Mouse (Mus musculus): ENCODE results near the gene Acer1. TPM values are rescaled to one million over a fixed set of nuclear protein-coding genes. Genes with fewer than 3 reads are reported as not detected.
"Not testable (repeated sequence)": the region's sequence is repeated elsewhere in the genome, so short reads cannot be mapped to it uniquely, and the experiment has no call there.

Acer1 gene
- total RNA-seq, 1 experiment from 2014 or later, result not detected

DNA sequence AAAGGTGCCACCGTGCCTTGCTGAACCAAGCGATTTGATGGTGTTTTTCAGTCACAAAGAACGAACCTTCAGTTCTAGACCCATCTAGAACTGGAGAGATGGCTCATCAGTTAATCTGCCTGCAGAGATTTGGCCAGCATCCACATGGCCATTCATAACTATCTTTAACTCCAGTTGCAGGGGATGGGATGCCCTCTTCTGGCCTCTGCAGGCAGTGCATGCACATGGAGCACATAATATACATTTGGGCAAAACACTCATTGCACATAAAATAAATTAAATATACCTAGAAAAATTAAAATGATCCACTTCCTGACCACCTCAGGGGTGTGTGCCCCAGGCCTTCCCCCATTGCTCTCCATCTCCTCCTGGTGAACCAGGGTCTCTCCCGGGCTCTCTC is 20.0 kb downstream of the Acer1 start:
- no peak for ATAC-seq (replicated peaks; ENCODE audit: insufficient number of reproducible peaks, low FRiP score, low TSS enrichment, poor library complexity, severe bottlenecking)

DNA sequence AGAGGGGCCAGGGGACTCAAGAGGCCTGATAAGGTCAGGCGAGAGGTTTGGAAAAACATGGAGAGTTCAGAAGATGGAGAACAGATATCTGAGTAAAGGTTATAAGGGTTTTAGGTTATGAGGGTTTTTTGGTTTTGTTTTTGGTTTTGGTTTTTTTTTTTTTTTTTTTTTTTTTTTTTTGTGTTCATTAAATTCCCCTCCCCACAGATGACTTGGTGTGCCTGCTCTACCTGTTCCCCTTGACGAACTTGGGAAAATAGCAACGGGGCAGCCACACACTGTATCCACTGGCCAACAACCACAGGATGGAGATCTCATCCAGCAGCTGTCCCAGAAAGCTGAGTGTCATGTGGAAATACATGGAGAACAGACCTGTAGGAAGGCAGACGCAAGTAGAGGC is 23.3 kb downstream of the Acer1 start:
- ATAC-seq (replicated peaks; ENCODE audit: insufficient number of reproducible peaks, low FRiP score, low TSS enrichment, poor library complexity, severe bottlenecking), result no peak

DNA sequence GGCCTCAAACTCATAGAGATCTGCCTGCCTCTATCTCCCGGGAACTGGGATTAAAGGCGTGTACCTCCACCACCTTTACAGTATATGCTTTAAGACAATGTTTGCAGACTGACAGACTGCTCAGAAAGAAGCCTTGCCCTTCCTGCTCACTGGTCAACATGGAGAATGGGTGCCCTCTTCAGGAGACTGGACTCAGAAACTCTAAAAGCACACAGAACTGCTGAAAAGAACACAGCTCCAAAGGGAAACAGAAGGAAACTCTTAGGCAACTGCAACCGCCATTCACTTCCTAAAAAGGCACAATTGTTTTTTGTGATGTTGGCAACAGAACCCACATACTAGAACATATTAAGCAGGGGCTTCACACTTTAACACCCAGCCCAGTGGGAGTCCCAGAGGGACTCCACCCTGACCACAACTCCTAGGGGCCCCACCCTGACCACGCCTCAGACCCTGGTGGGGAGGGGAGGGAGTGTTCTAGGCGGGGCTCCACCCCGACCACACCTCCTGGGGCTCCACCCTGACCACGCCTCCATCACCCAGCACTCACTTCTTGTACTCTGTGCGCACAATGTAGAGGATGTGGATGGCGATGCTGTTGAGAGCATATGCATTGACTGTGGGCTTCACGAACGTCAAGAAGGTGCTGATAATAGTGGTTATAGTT is 24.0 kb downstream of the Acer1 start:
- peak; percentile 85 for ATAC-seq (replicated peaks; ENCODE audit: insufficient number of reproducible peaks, low FRiP score, low TSS enrichment, poor library complexity, severe bottlenecking)

DNA sequence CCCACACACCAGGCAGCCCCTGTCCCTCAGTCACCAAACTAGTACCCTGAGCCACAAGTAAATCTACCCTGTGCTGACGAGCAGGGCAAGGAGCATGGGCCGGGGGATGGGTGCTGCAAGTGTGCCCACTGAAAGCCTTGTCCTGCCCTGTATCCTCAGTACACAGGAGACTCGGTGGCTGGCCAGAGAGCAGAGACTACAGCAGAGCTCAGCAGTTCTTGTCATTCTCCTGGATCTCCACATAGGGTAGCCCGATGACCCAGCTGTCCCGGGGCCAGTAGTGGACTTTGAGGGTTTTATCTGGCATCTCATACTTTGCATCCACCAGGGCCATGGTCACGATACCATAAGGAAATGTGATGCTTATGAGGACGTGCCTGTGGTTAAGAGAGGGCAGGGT is 27.1 kb downstream of the Acer1 start:
- no peak for ATAC-seq (replicated peaks; ENCODE audit: insufficient number of reproducible peaks, low FRiP score, low TSS enrichment, poor library complexity, severe bottlenecking)

DNA sequence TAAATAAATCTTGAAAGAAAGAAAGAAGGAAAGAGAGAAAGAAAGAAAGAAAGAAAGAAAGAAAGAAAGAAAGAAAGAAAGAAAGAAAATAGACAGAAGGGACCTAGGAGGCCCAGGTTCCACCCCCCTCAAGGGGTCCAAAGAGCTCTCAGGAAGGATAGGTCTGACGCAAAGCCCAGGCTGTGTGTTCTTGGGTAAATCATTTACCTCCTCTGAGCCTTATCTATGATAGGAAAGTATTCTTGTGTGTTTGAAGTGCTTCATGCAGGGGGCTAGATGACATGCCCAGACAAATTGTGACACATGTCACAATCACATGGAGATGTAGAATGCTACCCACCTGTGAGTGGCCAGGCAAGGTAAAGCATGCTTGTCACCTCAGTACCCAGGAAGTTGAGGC is 29.3 kb downstream of the Acer1 start:
- ATAC-seq (replicated peaks; ENCODE audit: insufficient number of reproducible peaks, low FRiP score, low TSS enrichment, poor library complexity, severe bottlenecking), result no peak

DNA sequence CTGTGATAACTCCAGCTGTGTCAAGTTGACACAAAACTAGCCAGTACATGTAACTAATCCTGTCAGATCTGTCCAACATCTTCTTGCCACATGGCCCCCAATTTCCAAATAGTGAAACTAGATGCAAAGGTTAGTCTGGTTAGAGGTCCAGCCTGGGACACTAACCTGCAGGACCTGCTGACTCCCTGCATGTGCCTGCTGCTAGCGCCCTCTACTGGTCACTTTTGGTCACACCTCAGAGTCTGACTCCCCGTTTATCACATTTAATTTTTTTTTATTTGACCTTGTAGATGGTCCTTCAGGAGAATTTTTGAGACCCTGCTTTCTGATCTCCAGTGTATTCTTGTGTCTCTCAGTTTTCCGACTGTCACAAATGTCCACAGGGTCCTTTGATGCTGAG is 31.0 kb downstream of the Acer1 start:
- peak; percentile 81 for ATAC-seq (replicated peaks; ENCODE audit: insufficient number of reproducible peaks, low FRiP score, low TSS enrichment, poor library complexity, severe bottlenecking)

DNA sequence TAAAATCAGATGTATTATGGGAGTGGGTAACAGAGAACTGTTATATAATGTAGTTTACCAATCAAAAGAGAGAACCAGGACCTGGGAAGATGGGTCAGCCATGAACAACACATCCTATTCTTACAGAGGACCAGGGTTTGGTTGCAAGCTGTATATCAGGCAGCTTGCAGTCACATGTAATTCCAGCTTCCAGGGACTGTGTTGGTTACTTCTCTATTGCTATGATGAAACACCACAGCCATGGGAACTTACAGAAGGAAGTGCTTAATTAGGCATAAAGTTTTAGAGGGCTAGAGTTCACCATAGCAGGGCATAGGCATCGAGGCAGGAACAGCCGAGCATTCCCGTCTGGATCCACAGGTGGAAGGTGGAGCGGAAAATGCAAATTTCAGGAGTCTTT is 43.2 kb downstream of the Acer1 start:
- peak; percentile 62 for ATAC-seq (replicated peaks; ENCODE audit: insufficient number of reproducible peaks, low FRiP score, low TSS enrichment, poor library complexity, severe bottlenecking)

DNA sequence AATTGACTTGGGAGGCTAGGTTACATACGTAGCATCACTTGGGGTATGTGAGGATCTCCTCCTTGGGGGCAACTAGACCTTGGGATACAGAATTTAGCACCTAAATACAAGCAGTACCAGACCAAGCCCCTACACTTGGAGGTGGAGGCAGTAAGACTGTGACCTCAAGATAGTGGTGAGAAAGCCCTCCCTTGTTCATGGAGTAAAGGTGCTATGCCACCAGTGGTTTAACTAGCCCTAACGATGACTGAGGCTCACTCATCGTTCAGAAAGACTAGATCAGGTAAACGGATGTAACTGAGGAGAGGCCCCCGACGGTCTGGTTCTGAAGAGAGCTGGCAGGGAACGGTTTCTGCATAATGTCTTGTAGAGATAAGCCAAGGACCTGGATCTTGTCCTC is 45.2 kb downstream of the Acer1 start:
- no peak for ATAC-seq (replicated peaks; ENCODE audit: insufficient number of reproducible peaks, low FRiP score, low TSS enrichment, poor library complexity, severe bottlenecking)

DNA sequence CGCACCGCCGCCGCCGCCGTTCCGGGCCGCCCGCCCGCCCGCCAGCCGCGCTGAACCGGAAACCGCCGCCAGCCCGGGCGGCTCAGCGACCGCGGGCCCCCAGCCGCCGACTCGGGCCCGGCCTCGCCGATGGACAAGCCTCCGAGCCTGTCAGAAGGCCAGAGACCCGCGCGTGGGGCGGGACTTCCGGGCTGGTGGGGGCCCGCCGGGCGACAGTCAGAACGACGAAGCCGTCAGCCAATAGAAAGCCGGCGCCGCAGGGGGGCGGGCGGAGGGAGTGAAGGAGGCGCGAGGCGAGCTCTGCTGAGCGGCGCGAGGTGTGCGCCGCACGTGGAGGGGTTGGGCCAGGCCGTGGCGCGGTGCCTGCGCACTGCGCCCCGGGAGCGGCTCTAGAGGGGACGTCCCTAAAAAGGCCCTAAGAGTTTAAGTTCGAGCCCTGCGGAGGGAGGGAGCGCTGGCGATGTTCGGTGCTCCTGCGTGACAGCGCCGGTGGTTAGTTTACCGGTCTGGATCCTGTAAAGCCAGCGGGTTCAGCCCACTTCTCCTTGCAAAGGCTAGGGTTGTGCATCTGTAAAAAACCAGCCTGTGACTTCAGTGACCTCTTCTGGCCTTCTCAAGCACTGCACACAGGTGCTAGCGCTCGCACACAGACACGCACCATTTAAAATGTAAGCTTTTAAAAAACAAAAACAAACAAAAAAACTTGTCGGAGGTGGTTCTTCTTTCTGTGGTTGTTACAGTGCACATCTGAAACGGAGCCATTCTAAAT is 46.4 kb downstream of the Acer1 start, which contains the start of gene Mllt1:
Mllt1 (minus strand) TSS at position 53 of the 769 bp plus-strand sequence.
- ATAC-seq (replicated peaks; ENCODE audit: insufficient number of reproducible peaks, low FRiP score, low TSS enrichment, poor library complexity, severe bottlenecking), result peak; percentile 84

DNA sequence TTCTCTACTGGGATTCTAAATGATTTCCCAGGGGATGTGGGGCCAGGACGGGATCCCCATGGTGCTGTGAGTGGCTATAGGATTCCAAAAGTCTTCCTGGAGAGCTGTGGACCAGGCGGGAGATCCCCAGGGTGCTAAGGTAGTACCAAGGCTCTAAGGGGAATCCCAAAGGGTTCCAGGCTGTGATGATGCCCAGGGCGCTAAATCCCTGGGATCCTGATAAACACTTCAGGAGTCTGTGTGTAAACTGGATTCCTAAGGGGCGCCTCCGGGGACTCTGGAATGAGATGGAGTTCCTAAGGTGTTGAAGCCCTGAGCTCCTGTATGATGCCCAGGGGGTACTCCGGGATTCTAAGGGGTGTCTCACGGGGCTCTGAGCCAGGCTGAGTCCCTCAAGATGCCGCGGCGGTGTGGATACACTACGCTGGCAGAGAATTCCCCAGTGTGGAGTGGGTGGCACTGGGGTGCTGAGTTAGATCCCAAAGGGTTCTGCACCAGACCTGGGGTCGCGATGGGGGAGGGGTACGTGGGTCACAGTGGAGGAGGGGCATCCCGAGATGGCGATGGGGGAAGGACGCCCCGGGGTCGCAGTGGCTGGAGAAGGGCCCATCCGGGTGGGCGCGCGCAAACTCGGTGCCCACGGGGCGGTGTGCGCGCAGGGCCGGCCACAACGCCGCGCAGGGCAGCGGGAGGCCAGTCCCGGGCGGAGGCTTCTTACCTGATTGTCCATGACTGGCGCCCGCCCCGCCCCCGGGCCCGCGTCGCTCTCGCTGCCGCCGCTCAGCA is 47.2 kb downstream of the Acer1 start:
- no peak for ATAC-seq (replicated peaks; ENCODE audit: insufficient number of reproducible peaks, low FRiP score, low TSS enrichment, poor library complexity, severe bottlenecking)

DNA sequence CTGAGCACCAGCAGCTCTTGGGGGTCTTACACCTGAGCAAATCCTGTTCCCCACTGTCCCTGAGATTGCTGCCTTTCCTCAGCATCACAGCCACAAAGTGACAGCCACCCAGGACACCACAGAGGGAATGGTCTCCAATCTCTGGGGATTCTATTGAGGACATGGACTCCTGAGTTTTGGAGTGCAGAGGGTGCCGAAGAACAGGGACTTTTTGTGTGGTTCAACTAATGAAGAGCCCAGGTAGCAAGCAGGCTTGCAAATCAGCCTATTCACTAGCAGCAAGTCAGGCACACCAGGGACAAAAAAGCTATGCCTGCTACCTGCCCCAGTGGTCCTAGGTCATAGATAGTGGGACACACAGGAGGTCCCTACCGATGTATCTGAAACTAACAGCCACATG is 48.5 kb downstream of the Acer1 start:
- no peak for ATAC-seq (replicated peaks; ENCODE audit: insufficient number of reproducible peaks, low FRiP score, low TSS enrichment, poor library complexity, severe bottlenecking)

DNA sequence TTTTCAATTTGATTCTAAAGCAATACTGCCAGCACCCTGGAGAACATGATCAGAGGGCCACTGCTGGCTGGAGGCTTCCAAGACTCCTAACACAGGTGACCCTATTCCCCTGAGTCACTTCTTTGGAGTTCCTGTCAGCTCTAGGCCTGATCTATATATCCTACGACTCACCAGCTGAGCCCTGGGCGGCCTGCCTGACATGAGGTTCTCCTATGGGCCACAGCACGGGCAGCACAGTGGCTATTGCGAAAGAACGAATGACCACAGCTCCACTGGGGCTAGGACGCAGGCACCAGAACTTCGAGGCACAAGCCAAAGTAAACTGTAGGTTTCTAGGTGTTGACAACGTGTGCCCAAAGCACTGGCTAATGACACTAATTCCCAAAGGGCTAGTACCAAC is 51.9 kb downstream of the Acer1 start:
- no peak for ATAC-seq (replicated peaks; ENCODE audit: insufficient number of reproducible peaks, low FRiP score, low TSS enrichment, poor library complexity, severe bottlenecking)

DNA sequence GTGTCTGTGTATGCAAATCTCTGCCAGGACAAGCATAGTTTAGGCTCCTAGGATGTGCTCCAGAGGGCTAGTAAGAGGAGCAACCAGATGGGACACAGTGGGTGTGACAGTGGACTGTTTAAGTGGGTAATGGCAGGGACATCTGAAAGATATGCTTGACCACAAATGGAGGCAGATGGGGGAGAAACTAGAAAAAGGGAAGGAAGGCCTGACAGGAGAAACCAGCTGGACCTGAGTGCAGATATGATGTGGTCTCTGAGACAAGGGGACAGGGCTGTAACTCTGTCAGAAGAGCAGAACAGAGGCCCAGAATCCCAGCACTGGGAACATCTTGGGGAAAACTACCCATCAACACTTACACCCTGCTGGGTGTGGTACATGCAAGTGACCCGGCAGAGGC is 52.4 kb downstream of the Acer1 start:
- no peak for ATAC-seq (replicated peaks; ENCODE audit: insufficient number of reproducible peaks, low FRiP score, low TSS enrichment, poor library complexity, severe bottlenecking)

DNA sequence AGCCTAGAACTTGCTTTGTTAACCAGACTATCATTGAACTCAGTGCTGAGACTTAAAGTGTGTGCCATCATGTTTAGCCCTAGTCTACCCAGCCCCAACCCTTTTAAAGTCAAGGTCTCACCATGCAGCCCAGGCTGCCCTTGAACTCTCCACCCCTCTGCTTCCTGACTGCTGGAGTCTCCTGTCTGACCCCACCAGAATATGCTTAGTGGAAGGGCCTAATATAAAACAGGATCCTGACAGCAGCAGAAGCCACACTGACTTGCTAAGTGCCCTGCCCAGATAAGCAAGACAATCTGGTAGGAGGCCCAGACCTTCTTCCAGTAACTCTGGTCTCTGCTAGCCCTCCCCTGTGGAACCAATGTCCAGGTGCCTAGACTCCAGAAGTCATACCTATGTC is 52.8 kb downstream of the Acer1 start:
- ATAC-seq (replicated peaks; ENCODE audit: insufficient number of reproducible peaks, low FRiP score, low TSS enrichment, poor library complexity, severe bottlenecking), result no peak

DNA sequence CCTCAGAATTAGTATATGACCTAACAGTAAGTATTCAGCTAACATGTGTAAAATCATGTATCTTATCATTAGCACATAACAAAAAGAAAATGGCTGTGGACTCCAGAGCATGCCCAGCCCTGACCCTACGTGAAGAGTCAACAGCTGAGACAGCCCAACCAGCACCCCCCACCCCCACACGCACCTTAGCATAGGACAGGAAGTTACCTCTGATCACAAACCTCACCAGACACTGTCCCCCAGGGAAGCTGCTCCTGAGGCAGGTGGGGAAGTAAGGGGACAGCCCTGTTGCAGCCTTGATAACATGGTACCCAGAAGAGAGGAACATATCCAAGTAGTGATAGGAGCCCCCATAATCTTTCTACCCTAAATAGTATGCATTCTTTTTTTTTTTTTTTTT is 55.9 kb downstream of the Acer1 start:
- ATAC-seq (replicated peaks; ENCODE audit: insufficient number of reproducible peaks, low FRiP score, low TSS enrichment, poor library complexity, severe bottlenecking), result no peak

DNA sequence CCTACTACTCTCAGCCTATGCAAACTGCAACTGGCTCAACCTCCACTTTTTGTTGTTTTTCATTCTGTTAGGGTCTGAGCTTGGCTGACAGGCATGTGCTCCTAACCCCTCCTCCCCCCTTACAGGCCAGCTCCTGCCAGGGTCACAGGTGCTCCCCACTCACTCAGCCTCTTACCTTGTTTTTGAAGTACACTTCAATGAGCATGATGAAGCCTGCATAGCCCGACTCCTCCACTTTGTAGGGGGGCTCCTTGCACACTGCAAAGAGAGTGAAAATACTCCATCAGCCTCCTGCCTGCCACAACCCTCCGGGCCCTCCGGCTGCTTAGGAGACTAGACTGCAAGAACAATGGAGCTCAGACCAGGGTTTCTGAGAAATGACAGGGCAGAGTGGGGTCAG is 62.2 kb downstream of the Acer1 start:
- ATAC-seq (replicated peaks; ENCODE audit: insufficient number of reproducible peaks, low FRiP score, low TSS enrichment, poor library complexity, severe bottlenecking), result no peak

DNA sequence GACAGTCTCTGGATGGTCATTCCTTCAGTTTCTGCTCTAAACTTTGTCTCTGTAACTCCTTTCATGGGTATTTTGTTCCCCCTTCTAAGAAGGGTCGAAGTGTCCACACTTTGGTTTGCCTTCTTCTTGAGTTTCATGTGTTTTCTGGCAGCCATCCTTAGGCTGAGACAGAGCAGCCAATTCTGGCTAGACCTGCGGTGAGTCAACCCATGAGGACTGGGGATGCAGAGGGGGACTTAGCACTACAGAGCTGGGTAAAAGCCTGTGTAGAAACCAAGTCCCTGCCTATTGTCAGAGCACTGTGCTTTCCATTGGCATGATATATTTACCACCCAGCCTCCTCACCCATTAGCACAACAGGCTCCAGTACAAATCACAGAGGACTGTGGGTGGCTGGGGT is 64.8 kb downstream of the Acer1 start:
- ATAC-seq (replicated peaks; ENCODE audit: insufficient number of reproducible peaks, low FRiP score, low TSS enrichment, poor library complexity, severe bottlenecking), result no peak

DNA sequence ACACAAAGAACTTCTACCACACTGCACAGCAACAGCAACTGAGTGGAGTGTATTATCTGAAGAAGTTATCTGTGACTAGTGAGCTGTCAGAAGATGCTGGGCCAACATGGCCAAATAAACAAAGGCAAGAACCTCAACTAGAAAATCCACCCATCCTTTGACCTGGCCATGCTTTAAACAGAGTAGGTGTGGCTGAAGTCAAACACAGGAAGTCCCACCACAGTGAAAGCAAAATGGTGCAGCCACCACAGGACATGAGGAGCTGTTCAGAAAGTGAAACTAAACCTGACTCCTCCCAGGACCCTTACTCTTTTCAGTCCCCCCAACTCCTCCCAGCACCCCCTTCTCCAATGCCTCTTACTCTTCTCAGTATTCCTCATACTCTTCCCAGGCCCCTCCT is 68.5 kb downstream of the Acer1 start:
- ATAC-seq (replicated peaks; ENCODE audit: insufficient number of reproducible peaks, low FRiP score, low TSS enrichment, poor library complexity, severe bottlenecking), result no peak

DNA sequence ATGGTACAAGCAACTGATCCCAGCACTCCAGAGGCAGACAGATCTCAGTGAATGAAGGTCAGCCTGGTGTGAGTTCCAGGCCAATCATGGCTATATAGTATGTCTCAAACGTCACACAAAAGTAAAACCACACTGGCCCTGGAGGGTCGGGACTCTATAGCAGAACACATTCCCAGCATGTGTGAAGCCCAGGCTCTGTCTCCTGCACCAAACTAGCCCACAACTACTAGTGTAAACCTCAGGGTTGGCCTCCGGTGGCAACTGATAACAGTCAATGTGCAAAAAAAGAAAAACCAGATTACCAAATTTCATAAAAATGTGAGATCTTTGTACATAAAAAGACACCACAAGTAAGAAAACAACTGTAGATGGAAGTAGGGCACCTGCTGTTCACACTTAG is 68.9 kb downstream of the Acer1 start:
- no peak for ATAC-seq (replicated peaks; ENCODE audit: insufficient number of reproducible peaks, low FRiP score, low TSS enrichment, poor library complexity, severe bottlenecking)

DNA sequence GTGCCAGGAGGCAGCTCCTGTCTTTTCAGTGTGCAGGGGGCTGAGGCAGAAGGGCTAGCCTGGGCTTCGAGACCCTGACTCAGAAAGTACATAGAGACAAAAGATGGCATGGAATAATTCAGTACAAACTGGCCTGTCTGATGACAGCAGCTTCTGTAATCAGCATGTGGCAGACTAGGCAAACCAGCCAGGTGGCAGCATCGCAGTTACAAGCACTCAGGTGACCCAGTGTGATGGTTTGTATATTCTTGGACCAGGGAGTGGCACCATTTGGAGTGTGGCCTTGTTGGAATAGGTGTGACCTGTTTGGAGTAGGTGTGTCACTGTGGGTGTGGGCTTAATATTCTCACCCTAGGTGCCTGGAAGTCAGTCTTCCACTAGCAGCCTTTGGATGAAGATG is 72.2 kb downstream of the Acer1 start:
- ATAC-seq (replicated peaks; ENCODE audit: insufficient number of reproducible peaks, low FRiP score, low TSS enrichment, poor library complexity, severe bottlenecking), result not testable (repeated sequence)
